Mouse (Mus musculus) thymus, adult 2 months (tissue): ENCODE measurements around the gene Tdg.

Experiments
- CTCF ChIP-seq: fragments of 200-500 bp; IDR thresholded peaks from 2 replicates; pipeline ENCODE4 v1.5.1; 2012; ENCODE audit warnings: mild to moderate bottlenecking, control low read depth, low read length, moderate library complexity, borderline replicate concordance; ENCODE audit not compliant: control insufficient read depth, poor library complexity, insufficient read depth; ENCODE audit errors: extremely low read depth
- POLR2A ChIP-seq: fragments of 200-500 bp; IDR thresholded peaks from 2 replicates; pipeline ENCODE4 v1.6.1; 2012; ENCODE audit warnings: mild to moderate bottlenecking, low read length, control low read depth, moderate library complexity; ENCODE audit not compliant: control insufficient read depth, poor library complexity, insufficient read depth; ENCODE audit errors: extremely low read depth

DNA sequence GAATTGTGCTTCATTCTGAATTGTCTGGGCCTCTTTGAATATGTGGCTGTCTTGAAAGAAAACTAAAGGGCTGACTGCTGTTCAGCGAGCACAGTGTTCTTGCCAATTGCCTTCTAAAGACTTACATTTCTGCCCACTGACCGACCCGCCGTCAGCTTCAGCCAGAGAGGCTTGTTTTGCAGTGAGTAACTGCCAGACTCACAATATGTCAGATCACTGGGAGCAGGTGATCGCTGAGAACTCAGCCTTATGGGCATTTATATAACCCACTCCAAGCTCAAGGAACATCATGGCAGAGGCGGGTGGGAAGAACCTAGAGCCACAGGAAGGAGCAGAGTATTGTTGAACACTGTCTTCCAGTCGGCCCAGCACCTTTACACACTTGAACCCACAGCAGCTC lies 52.0 kb downstream of the Tdg start:
- TF ChIP-seq CTCF (no peak), POLR2A (no peak)
